Mouse (Mus musculus) left cerebral cortex, adult 2 months (tissue): Measurements from ENCODE around the gene Unc50. TPM values are rescaled to one million over a fixed set of nuclear protein-coding genes. Genes with fewer than 3 reads are reported as not detected.

Experiments used
- DNase-seq, 2 experiments: peaks; one replicate each; pipeline ENCODE4 v3.0.0; 2021 to 2022; ENCODE audit warnings: low spot score in 2 of 2, mixed read lengths in 1 of 2; ENCODE audit errors: extremely low spot score in 1 of 2
- H3K27ac ChIP-seq: fragments of 200-600 bp; 2 replicates; pipeline ENCODE4 v1.8.1; 2022
- H3K4me3 ChIP-seq: fragments of 200-600 bp; 2 replicates; pipeline ENCODE4 v1.8.1; 2022
- CTCF ChIP-seq: fragments of 200-600 bp; IDR thresholded peaks from 2 replicates; pipeline ENCODE4 v1.8.1; 2022; ENCODE audit warnings: antibody characterized with exemption, mild to moderate bottlenecking, moderate library complexity
- intact Hi-C: fragments of 180-260 bp; cut with DNase I; formaldehyde crosslinking; loops from one replicate; pipeline ENCODE4 v1.15.1; 2025
- long read RNA-seq, 2 experiments: library from polyadenylated mRNA; stranded (forward); transcript quantifications; one replicate each; pipeline ENCODE4 v2.0.0; 2021; ENCODE audit warnings: borderline mapping rate in 2 of 2
- total RNA-seq, 2 experiments: library from RNA; stranded (reverse); gene quantifications; 2 replicates each; pipeline ENCODE4 v1.2.3; 2021

Unc50 gene
- total RNA-seq: 10 to 100 TPM; 55.5 to 59.7 TPM
- long read RNA-seq, experiment 1, transcript Unc50-201 (6 exons, 1,414 nt): major isoform, 36 of 64 reads
- long read RNA-seq, experiment 1, transcript Unc50-202 (6 exons, 1,094 nt): minor isoform, 8 of 64 reads
- long read RNA-seq, experiment 1, partial matches to known transcripts: 12 of 64 reads
- long read RNA-seq, experiment 1, other reads (novel, unspliced or antisense): 5 of 64 reads
- long read RNA-seq, experiment 2, transcript Unc50-201 (6 exons, 1,414 nt): major isoform, 15 of 30 reads
- long read RNA-seq, experiment 2, transcript Unc50-202 (6 exons, 1,094 nt): minor isoform, 5 of 30 reads
- long read RNA-seq, experiment 2, partial matches to known transcripts: 6 of 30 reads
- long read RNA-seq, experiment 2, other reads (novel, unspliced or antisense): 4 of 30 reads

GRCm38 (mm10) chr1:37429366-37430296, at the start of gene Unc50, which contains the start of gene Coa5:
Gene Unc50 (plus strand): TSS chr1:37430139.
Gene Coa5 (minus strand): TSS chr1:37430103.
- peak; percentile 45 for TF ChIP-seq CTCF
- intact Hi-C loops: loop anchor here (10.0 kb wide), 1 partner anchor 565 kb away; the partner anchor contains the start of genes Eif5b and Txndc9

GRCm38 (mm10) chr1:37380913-37381312, 49.0 kb upstream of the Unc50 start:
- intact Hi-C loops: no loop called here

More at GRCm38 (mm10) chr1:37429366-37430296, at the start of gene Unc50, which contains the start of gene Coa5:
- H3K27ac ChIP-seq: peak within 1 kb of the TSS; percentile 89
- DNase-seq: peak; percentile 94 to 96
- H3K4me3 ChIP-seq: peak within 1 kb of the TSS; percentile 87

GRCm38 (mm10) chr1:37384304-37384703, 45.6 kb upstream of the Unc50 start:
- no peak for DNase-seq
- intact Hi-C loops: no loop called here
- H3K27ac ChIP-seq: no peak overlapping the region
- no peak overlapping the region for H3K4me3 ChIP-seq
- no peak for TF ChIP-seq CTCF

More at GRCm38 (mm10) chr1:37380913-37381312, 49.0 kb upstream of the Unc50 start:
- DNase-seq: no peak
- TF ChIP-seq CTCF: no peak
- Histone ChIP-seq H3K27ac (no peak overlapping the region), H3K4me3 (no peak overlapping the region)

- TF ChIP-seq CTCF: no peak
- intact Hi-C loops: no loop called here
- no peak for DNase-seq
- Histone ChIP-seq H3K4me3 (no peak overlapping the region), H3K27ac (0 out of 2 replicates have a peak overlapping the region, but pooled peaks have one; percentile 9)
Measured at GRCm38 (mm10) chr1:37386448-37386971, 43.4 kb upstream of the Unc50 start.

GRCm38 (mm10) chr1:37393174-37393573, 36.8 kb upstream of the Unc50 start:
- TF ChIP-seq CTCF: no peak
- intact Hi-C loops: no loop called here
- peak in 1 of 2 experiments; percentile 37 for DNase-seq
- H3K4me3 ChIP-seq: no peak overlapping the region
- no peak overlapping the region for H3K27ac ChIP-seq

- no peak for DNase-seq
- intact Hi-C loops: no loop called here
- Histone ChIP-seq H3K4me3 (no peak overlapping the region), H3K27ac (no peak overlapping the region)
- no peak for TF ChIP-seq CTCF
Measured at GRCm38 (mm10) chr1:37396481-37396880, 33.5 kb upstream of the Unc50 start.

GRCm38 (mm10) chr1:37398961-37399360, 31.0 kb upstream of the Unc50 start:
- intact Hi-C loops: no loop called here
- DNase-seq: no peak
- Histone ChIP-seq H3K27ac (no peak overlapping the region), H3K4me3 (no peak overlapping the region)
- TF ChIP-seq CTCF: no peak

GRCm38 (mm10) chr1:37399734-37400133, 30.2 kb upstream of the Unc50 start:
- Histone ChIP-seq H3K4me3 (no peak overlapping the region), H3K27ac (no peak overlapping the region)
- intact Hi-C loops: loop anchor here (10.0 kb wide), 1 partner anchor 665 kb away; no protein-coding TSS in a partner anchor
- no peak for TF ChIP-seq CTCF
- no peak for DNase-seq

GRCm38 (mm10) chr1:37401687-37402086, 28.3 kb upstream of the Unc50 start:
- Histone ChIP-seq H3K27ac (no peak overlapping the region), H3K4me3 (no peak overlapping the region)
- DNase-seq: peak; percentile 51 to 53
- peak; percentile 79 for TF ChIP-seq CTCF
- intact Hi-C loops: loop anchor here (1.0 to 10.0 kb wide), 2 partner anchors 129 to 667 kb away; no protein-coding TSS in a partner anchor

GRCm38 (mm10) chr1:37405137-37405536, 24.8 kb upstream of the Unc50 start:
- TF ChIP-seq CTCF: no peak
- intact Hi-C loops: loop anchor here (10.0 kb wide), 1 partner anchor 670 kb away; no protein-coding TSS in a partner anchor
- DNase-seq: no peak
- H3K4me3 ChIP-seq: no peak overlapping the region
- no peak overlapping the region for H3K27ac ChIP-seq

GRCm38 (mm10) chr1:37407228-37407627, 22.7 kb upstream of the Unc50 start:
- no peak for TF ChIP-seq CTCF
- Histone ChIP-seq H3K4me3 (no peak overlapping the region), H3K27ac (no peak overlapping the region)
- DNase-seq: no peak
- intact Hi-C loops: loop anchor here (10.0 kb wide), 1 partner anchor 672 kb away; no protein-coding TSS in a partner anchor
